Mouse (Mus musculus) lung, embryonic 14.5 days (tissue): ENCODE measurements at regions not wholly inside any gene's neighbourhood (a gene's known extent, or its start where the extent isn't known, plus 50 kb on each side); places are given as distances from the start of the nearest gene placed in this dataset.

Source experiments
- ATAC-seq: fragments of 200-750 bp; cut with Nextera tagmentation; 2 replicates; pipeline ENCODE4 v1.8.0; 2017; ENCODE audit warnings: mild to moderate bottlenecking, moderate TSS enrichment, moderate library complexity; ENCODE audit not compliant: insufficient read depth
- DNase-seq: peaks from one replicate; pipeline ENCODE4 v3.0.0-alpha.2; 2015
- H3K27ac ChIP-seq: fragments of 300-500 bp; sonication (generic); 2 replicates; pipeline ENCODE4 v1.5.1; 2014; ENCODE audit warnings: low read depth, mild to moderate bottlenecking, moderate library complexity
- H3K27me3 ChIP-seq: fragments of 300-500 bp; sonication (generic); 2 replicates; pipeline ENCODE4 v1.6.1; 2014; ENCODE audit warnings: low read length, control low read depth; ENCODE audit not compliant: insufficient read depth
- H3K36me3 ChIP-seq: fragments of 300-500 bp; sonication (generic); 2 replicates; pipeline ENCODE4 v1.6.1; 2014; ENCODE audit warnings: control low read depth; ENCODE audit not compliant: insufficient read depth
- H3K4me1 ChIP-seq: fragments of 300-500 bp; sonication (generic); 2 replicates; pipeline ENCODE4 v1.6.1; 2014; ENCODE audit warnings: antibody characterized with exemption, control low read depth; ENCODE audit not compliant: insufficient read depth
- H3K4me2 ChIP-seq: fragments of 300-500 bp; sonication (generic); 2 replicates; pipeline ENCODE4 v1.6.1; 2014; ENCODE audit warnings: mild to moderate bottlenecking
- H3K4me3 ChIP-seq: fragments of 300-500 bp; sonication (generic); 2 replicates; pipeline ENCODE4 v1.5.1; 2014; ENCODE audit warnings: low read depth, low read length
- H3K9ac ChIP-seq: fragments of 300-500 bp; sonication (generic); 2 replicates; pipeline ENCODE4 v1.6.1; 2014
- H3K9me3 ChIP-seq: fragments of 300-500 bp; sonication (generic); 2 replicates; pipeline ENCODE4 v1.6.1; 2016; ENCODE audit warnings: low read depth, low read length, control low read depth
- CTCF ChIP-seq: IDR thresholded peaks from 2 replicates; pipeline ENCODE4 v1.5.1; 2016; ENCODE audit warnings: antibody characterized with exemption, low read depth
- WGBS: fragments of 180-500 bp; shearing (Covaris S2); extraction: QIAGEN DNeasy Blood & Tissue Kit; methylation state at CpG from one replicate; pipeline ENCODE4 v1.1.7; 2014; 5-methylcytosine and 5-hydroxymethylcytosine counted together

DNA sequence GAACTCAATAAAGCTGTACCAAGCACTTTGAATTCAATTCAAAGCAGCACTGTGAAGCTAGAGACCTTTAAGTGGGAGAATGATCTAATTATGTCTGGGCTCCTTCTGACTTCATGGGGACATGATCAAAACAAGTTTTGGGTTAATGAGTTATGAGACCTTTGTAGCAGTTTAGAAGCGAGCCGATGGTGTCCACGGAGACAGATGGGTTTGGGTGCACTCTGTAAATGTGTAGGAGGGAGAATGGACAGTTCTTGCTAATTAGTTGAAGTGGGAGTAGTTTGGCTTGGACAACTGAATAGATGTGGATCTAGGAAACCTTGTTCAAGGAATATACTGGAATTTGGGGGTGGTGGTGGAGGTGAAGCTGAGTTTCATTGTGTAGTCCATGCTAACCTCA lies 186.3 kb upstream of the Cldn34b3 start:
- 76% methylated on average over 3 of the region's 3 CpGs for WGBS
- Histone ChIP-seq H3K36me3 (no peaks in the 10 kb centered on the region), H3K4me1 (no peaks in the 10 kb centered on the region), H3K4me3 (no peak overlapping the region), H3K9ac (no peak overlapping the region), H3K4me2 (no peak overlapping the region), H3K27me3 (no peaks in the 10 kb centered on the region), H3K9me3 (no peaks in the 10 kb centered on the region), H3K27ac (no peak overlapping the region)
- DNase-seq (no peak), ATAC-seq (no peak)
- no peak for TF ChIP-seq CTCF

DNA sequence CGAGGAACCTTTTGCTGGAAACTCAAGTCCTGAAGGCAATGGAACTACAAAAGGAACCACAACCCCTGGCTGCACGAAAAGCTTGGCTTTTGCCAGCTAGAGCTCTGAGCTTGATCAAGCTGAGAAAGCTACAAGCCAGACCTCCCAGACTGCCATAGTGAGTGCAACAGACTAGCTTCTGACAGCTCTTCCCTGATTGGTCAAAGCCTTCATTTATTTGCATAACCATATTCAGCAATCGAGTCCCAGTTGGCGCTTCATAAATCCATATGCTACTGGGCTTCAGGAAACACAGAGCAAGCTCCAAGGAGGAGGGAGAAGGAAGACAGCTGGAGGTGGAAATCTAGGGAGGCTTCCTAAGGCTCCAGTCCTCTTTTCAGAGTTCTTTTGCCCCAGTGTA lies 181.4 kb upstream of the Cldn34b3 start:
- no peak overlapping the region for H3K9ac ChIP-seq
- no peaks in the 10 kb centered on the region for H3K27me3 ChIP-seq
- H3K4me3 ChIP-seq = no peak overlapping the region
- H3K9me3 ChIP-seq = no peaks in the 10 kb centered on the region
- ATAC-seq (peak; percentile 97), DNase-seq (peak; percentile 81)
- WGBS = 36% methylated on average over 4 of the region's 4 CpGs
- TF ChIP-seq CTCF = no peak
- no peaks in the 10 kb centered on the region for H3K36me3 ChIP-seq
- H3K4me2 ChIP-seq = no peak overlapping the region
- peak overlapping the region; percentile 72 for H3K27ac ChIP-seq
- H3K4me1 ChIP-seq = no peaks in the 10 kb centered on the region

DNA sequence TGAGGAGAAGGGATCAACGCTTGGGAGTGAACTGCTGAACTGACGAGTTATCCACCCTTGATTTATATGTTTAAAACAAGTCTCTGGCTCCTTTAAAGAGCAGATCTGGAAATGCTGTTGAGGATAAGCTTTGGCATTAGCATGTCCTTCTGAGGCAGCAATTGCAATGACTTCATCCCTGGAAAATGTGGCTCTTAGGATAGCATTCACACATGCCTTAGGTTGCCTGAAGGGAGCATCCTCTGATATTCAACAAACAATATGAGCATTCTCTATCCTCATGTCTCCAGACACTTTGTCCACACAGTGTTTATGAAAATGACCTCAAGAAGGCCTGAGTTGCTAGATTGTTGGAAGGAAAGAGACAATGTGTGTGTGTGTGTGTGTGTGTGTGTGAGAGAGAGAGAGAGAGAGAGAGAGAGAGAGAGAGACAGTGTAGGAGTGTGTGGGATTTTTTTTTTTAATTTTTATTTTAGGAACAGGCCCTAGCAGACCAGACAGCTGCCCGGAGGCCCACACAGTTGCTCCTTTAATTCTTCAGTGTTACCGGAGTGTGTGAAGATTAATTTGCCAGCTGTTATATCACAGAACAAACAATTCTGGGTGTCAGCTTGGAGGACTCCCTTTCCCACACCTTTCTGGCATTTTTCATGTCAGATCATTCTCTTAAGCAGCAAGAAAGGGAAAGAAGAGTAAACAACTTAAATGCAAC lies 153.2 kb upstream of the Cldn34b3 start:
- 32% methylated on average over 4 of the region's 4 CpGs for WGBS
- ATAC-seq = peak; percentile 75; the same call in 1 of the 2 replicates
- Histone ChIP-seq H3K4me3 (no peak overlapping the region), H3K9ac (no peak overlapping the region), H3K36me3 (no peaks in the 10 kb centered on the region), H3K27me3 (no peaks in the 10 kb centered on the region), H3K4me2 (no peak overlapping the region), H3K4me1 (no peaks in the 10 kb centered on the region), H3K27ac (no peak overlapping the region), H3K9me3 (no peaks in the 10 kb centered on the region)
- no peak for TF ChIP-seq CTCF
- peak; percentile 54 for DNase-seq

DNA sequence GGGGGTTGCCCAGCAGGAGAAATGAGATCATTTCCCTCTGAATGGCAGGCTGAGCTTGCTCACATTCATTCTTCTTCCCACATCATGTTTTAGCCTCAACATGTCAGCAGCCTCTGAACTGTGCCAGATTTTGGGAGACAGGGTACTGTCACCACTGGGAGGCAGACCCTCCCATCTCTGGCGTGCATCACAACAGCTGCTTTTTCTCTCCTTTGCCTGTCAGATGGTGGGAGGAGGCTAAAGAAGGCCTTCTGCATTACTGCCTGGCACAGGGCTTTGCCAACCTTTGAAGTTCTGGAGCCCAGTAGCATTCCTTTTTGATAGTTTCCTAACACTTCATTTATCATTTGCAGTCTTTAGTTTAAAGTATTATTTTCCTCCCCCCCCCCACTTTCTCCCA lies 148.0 kb upstream of the Cldn34b3 start:
- Histone ChIP-seq H3K27ac (no peak overlapping the region), H3K4me3 (no peak overlapping the region), H3K27me3 (no peaks in the 10 kb centered on the region), H3K4me1 (no peaks in the 10 kb centered on the region), H3K4me2 (no peak overlapping the region), H3K36me3 (no peaks in the 10 kb centered on the region), H3K9me3 (no peaks in the 10 kb centered on the region), H3K9ac (no peak overlapping the region)
- TF ChIP-seq CTCF = peak; percentile 49
- ATAC-seq (peak; percentile 97), DNase-seq (peak; percentile 85)
- WGBS = 25% methylated on average over 1 of the region's 1 CpGs

DNA sequence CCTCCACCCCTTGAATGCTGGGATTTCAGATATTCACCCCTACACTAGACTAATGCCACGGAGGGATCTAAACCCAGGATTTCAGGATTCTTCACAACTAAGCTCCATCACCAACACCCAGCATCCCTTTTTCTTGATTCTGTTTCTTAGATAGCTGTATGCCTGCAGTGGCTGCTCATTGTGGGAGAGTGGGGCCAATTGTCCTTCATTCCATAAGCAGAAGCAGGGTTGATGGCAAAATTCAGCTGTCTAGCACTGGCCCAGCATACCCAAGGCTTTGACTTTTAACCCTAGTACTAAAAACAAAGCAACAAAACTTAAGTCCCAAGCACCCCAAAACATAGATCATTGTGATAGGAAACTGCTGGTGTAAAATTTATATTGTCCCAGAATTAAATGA lies 147.5 kb upstream of the Cldn34b3 start:
- DNase-seq (no peak), ATAC-seq (peak; percentile 63)
- Histone ChIP-seq H3K4me3 (no peak overlapping the region), H3K27ac (no peak overlapping the region), H3K4me2 (no peak overlapping the region), H3K36me3 (no peaks in the 10 kb centered on the region), H3K9ac (no peak overlapping the region), H3K27me3 (no peaks in the 10 kb centered on the region), H3K9me3 (no peaks in the 10 kb centered on the region), H3K4me1 (no peaks in the 10 kb centered on the region)
- WGBS = 50% methylated on average over 1 of the region's 1 CpGs
- TF ChIP-seq CTCF = no peak

DNA sequence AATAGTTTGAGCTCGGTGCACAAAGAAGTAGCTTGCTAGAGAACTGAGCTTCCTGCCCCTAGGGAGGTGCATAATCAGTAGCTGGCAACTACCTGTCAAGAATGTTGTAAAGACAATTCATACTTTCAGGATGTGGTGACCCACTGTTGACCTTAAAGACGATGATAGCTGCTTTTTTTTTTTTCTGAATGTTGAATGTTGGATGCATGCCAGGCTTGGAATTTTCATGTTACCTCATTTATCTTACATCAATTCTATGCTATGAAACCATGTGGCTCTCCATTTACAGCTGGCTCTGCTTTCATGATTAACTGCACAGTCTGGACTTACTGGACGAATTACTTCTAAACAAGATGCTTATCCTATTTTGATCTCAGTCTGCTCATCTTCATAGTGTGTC lies 143.2 kb upstream of the Cldn34b3 start:
- H3K27me3 ChIP-seq = no peaks in the 10 kb centered on the region
- WGBS = 22% methylated on average over 3 of the region's 3 CpGs
- no peaks in the 10 kb centered on the region for H3K9me3 ChIP-seq
- H3K4me1 ChIP-seq = peaks cover 3% of the 10 kb centered on the region
- no peak overlapping the region for H3K4me3 ChIP-seq
- no peak overlapping the region for H3K9ac ChIP-seq
- no peak overlapping the region for H3K4me2 ChIP-seq
- H3K36me3 ChIP-seq = no peaks in the 10 kb centered on the region
- H3K27ac ChIP-seq = no peak overlapping the region
- DNase-seq = peak; percentile 55
- no peak for TF ChIP-seq CTCF
- no peak for ATAC-seq

DNA sequence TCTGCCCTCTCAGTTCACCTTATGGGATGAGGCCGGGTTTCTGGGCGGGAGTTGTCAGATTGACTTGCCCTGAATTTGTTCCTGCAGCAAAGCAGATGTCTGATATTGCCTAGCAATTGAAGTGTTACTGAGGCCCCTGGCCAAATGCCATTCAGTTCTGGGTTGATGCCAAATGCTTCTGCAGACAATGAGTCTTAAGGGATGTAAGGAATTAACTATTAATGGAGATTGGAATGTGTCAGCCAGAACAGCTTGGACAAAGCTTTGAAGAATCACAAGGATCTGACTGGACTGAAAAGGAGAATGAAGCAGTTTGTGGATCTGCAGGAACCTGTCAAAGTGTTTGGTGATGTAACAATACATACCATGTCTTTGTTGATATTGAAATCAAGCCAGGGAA lies 140.7 kb upstream of the Cldn34b3 start:
- WGBS = 22% methylated on average over 2 of the region's 2 CpGs
- peak; percentile 89 for ATAC-seq
- Histone ChIP-seq H3K27ac (no peak overlapping the region), H3K36me3 (no peaks in the 10 kb centered on the region), H3K4me1 (peaks cover 3% of the 10 kb centered on the region), H3K4me3 (no peak overlapping the region), H3K4me2 (no peak overlapping the region), H3K27me3 (no peaks in the 10 kb centered on the region), H3K9me3 (no peaks in the 10 kb centered on the region), H3K9ac (no peak overlapping the region)
- DNase-seq = peak; percentile 94
- TF ChIP-seq CTCF = no peak
